Mouse (Mus musculus) mature B cell (primary cell): ENCODE measurements around the gene Grn.
"Not testable (repeated sequence)": the region's sequence is repeated elsewhere in the genome, so short reads cannot be mapped to it uniquely, and the experiment has no call there.

ENCODE experiments used
- in situ Hi-C: fragments of 300-500 bp; cut with MboI; formaldehyde crosslinking; loops from 2 replicates; pipeline ENCODE4 v1.14.3; 2019

The Grn gene

GRCm38 (mm10) chr11:102401898-102402500, 28.1 kb upstream of the Grn start:
- in situ Hi-C loops = no loop called here

DNA sequence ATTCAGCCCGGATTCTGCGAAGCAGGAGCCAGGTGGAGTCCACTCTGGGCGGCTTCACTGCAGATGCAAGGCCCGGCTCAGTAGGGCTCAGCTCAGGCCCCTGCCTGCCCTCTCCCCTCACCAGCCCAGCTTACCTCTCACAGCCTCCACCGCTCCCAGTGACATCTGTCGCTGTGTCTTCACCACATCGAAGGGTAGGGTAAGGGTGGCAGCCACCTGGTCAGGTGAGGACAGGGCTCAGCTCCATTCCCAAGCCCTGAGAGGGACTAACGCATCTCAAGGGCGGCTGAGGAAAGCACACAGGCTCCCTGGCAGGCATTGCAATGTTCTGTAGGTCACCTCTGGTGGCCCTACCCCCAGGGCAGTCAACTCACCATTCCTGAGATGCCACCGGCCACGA, 26.5 kb upstream of the Grn start:
- in situ Hi-C loops = no loop called here

DNA sequence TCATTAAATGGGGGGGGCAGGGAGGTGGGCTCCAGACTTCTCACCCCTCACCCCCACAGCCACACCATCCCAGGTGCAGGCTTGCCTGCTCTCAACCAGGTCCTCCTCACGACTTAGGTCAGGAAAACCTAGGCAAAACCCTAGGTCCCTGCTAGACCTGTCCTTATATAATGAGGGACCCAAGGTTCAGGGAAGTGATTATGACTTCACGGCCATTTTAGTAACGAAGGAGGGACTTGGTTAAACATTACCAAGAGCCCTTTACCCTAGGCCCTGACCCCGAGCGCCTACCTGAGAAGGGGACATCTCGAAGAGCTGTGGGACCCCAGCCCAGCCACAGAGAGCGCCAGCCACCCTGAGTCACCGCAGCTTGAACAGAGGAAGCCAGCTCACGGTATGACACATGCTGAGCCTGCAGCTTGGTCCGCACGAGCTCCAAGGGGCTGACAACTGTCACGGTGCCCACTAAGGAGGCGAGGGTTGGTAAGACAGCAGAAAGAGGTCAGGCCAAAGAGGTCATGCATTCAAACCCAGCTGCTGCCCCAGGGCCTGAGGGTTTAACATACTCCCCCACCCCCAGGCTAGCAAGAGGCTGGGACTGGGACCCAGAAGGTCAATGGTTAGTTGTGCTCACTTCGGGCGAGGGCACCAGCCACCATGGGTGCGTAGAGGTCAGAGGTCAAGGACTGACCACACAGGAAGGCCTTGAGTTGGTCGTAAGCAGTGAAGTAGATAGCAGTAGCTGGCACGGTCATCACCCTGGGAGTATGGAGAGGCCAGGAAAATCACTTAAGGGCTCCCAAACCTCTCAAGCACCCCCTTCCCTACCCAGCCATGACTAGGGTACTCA, 25.7 kb upstream of the Grn start:
- in situ Hi-C loops = loop anchor here (5.0 kb wide), 1 partner anchor 82 kb away; no protein-coding TSS in a partner anchor

DNA sequence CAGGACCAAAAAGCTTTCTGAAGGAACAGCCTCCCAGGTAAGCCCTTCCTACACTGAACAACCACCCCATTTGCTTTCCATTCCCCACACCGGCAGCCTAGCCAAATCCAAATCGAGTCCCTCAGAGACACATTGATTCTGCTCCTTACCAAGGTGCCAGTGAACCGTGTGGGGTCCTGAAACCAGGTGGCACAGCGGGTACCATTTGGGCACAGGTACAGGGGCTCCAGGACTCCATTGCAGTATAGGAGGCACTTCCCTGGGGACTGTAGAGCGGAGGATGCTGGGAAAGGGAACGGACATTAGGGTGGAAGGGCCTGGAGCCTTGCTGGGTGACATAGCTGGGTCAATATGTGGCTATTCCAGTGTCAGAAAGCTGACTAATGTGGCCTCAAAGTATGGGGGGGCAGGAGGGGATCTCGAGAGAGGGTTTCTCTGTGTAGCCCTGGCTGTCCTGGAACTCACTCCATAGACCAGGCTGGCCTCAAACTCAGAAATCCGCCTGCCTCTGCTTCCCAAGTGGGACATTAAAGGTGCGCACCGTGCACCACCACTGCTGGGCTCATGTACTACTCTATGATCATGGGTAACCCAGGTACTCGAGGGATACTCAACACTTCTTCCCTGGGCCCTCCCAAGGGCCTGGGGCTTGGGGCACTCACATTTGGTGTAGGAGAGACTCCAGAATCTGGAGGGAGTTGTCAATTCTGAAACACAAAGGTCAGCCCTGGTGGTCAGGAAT, 24.4 kb upstream of the Grn start:
- in situ Hi-C loops = loop anchor here (5.0 kb wide), 1 partner anchor 83 kb away; no protein-coding TSS in a partner anchor

GRCm38 (mm10) chr11:102406401-102406800, 23.7 kb upstream of the Grn start:
- in situ Hi-C loops = loop anchor here (5.0 kb wide), 1 partner anchor 84 kb away; no protein-coding TSS in a partner anchor

DNA sequence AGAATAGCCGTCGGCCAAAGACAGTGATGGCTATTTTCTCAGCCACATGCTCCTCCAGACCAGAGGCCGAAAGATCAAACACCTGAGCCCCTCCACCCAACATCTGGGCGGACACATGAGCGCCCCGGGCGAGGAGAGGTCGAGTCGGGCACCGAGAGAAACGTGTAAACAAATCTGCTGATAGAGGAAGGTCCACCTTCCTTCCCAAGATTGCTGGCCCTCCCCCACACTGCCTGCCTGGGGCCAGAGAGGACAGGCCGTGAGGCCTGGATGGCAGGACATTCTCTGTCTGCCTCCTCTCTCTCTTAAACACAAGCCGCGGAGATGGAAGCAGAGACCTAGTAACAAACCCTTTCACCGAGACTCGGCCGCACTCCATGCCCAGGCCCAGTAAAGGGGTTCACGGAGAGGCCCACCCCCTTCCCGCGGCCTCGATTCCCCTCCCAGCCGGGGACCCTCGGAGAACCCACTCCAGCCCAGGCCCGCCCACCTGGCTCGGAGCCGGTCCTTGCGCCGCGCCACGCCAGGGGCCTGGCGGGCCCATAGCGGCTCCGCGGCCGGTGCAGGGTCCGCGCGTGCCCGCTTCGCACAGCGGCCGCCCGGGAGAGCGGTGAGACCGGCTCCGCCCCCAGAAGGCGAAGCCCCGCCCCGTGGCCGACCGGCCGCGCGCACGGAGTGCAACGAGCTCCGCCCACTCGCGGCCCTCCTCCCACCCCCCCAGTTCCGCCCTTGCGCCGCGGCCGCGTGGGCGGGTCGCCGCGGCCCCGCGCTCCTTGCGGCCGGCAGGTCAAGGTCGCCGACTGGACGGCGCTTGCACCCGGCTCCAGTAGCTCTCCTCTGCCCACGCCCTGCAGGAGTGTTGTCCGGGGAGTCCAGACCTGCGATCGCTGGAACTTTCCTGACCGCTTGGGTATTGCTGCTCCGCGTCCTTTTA, 22.9 kb upstream of the Grn start:
- in situ Hi-C loops = loop anchor here (5.0 kb wide), 1 partner anchor 85 kb away; no protein-coding TSS in a partner anchor

- in situ Hi-C loops = loop anchor here (5.0 kb wide), 1 partner anchor 86 kb away; no protein-coding TSS in a partner anchor
These were observed 22.3 kb upstream of the Grn start, which contains the start of gene Slc25a39 for GRCm38 (mm10) chr11:102407834-102408215. Gene Slc25a39 (minus strand): TSS chr11:102407946.

- in situ Hi-C loops = loop anchor here (5.0 kb wide), 1 partner anchor 86 kb away; no protein-coding TSS in a partner anchor
These were observed 21.7 kb upstream of the Grn start for GRCm38 (mm10) chr11:102408344-102408876.

- in situ Hi-C loops = loop anchor here (5.0 kb wide), 1 partner anchor 87 kb away; no protein-coding TSS in a partner anchor
These were observed 21.0 kb upstream of the Grn start for GRCm38 (mm10) chr11:102408888-102409794.

DNA sequence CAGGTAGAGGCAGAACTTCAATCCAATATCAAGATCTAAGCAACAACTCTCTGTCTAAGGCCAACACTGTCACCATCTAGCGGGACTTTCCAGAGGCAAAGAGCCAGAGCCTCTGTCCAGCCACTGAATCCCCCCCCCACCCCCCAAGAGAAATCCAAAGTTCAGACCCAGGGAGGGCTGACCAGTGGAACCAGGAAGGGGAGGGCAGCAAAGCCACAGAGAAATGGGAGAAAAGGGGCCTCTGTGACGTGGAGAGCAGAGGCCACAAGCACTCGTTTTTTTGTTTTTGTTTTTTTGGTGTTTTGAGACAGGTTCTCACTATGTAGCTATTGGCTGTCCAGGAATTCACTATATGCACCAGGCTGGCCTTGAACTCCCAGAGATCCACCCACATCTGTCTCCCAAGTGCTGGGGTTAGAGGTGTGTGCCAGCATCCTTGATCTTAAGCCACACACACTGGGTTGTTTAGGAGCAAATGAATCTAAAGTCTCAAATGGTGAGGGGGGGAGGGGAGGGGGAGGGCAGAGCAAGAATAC, 20.3 kb upstream of the Grn start:
- in situ Hi-C loops = loop anchor here (5.0 kb wide), 1 partner anchor 88 kb away; no protein-coding TSS in a partner anchor

- in situ Hi-C loops = not testable (repeated sequence)
These were observed 19.8 kb upstream of the Grn start for GRCm38 (mm10) chr11:102410345-102410744.

GRCm38 (mm10) chr11:102411061-102411460, 19.1 kb upstream of the Grn start:
- in situ Hi-C loops = no loop called here

GRCm38 (mm10) chr11:102411704-102412103, 18.4 kb upstream of the Grn start:
- in situ Hi-C loops = no loop called here

DNA sequence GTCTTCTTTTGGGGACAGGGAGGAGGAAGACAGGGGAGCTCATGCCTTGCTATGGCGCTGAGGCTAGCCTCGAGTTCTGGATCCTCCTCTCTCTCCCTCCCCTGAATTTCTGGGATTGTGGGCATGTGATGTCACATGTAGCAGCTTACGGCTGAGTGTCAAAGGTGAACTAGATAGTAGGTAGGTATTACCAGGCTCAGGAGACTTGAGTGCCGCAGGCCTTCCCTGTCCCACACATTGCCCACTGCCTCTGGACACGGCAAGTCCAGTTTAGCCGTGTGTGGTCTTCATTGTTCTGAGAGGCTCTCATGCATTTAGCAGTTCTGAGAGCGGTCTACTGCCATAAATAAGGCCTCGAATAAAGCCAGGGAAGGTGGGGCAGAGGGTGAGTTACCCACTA, 17.1 kb upstream of the Grn start:
- in situ Hi-C loops = no loop called here

GRCm38 (mm10) chr11:102415034-102415802, 14.9 kb upstream of the Grn start:
- in situ Hi-C loops = no loop called here

DNA sequence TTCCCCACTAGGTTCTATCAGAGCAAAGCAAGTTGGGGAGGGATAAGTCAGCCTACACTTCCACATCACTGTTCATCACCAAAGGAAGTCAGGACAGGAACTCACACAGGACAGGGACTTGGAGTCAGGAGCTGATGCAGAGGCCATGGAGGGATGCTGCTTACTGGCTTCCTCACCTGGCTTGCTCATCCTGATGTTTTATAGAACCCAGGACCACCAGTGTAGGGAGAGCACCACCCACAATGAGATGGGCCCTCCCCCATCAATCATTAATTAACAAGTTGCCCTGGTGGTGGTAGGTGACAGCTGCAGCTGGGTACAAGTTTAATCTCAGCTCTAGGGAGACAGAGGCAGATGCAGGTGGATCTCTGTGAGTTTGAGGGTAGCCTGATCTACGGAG, 13.0 kb upstream of the Grn start:
- in situ Hi-C loops = no loop called here

- in situ Hi-C loops = no loop called here
These were observed 11.2 kb upstream of the Grn start for GRCm38 (mm10) chr11:102418887-102419286.

DNA sequence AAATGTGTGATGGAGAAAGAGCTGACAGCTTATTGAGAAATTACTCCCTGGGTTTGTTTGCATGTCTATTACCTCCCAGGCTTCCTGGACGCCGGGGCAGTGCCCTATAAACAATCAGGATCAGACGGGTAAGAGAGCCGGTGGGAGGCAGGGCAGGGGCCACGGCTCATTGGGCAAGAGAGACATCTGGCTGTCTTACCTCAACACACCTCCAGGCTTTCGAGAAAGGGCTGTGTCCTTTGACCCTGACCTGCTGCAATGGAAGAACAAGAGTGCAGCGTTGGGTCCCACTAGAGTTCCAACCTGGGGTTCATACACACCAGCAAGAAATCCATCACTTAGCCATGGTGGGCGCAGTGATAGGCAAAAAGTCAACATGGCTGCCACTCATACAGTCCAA, 8.6 kb upstream of the Grn start:
- in situ Hi-C loops = no loop called here

DNA sequence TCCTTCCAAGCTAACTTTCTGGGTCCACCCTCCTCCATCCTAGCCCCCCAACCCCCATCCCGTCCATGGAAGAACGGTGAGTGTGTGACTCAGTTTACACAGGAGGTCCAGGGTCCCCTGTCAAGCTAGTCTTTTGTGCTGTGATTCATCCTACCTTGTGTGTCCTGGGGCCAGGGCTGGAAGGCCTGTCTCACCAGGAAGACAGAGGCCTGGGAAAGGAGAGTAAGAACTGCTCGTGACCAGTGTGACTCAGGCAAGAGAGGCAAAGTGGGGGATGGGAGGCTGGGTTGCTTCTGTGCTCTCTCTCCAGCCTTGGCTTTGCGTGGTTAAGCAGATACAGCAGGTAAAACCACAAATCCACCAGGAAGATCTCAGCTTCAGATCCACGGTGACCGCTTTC, 5.4 kb upstream of the Grn start:
- in situ Hi-C loops = no loop called here
